Mouse (Mus musculus) midbrain, embryonic 11.5 days (tissue): ENCODE results near the gene Cend1. TPM values are rescaled to one million over a fixed set of nuclear protein-coding genes. Genes with fewer than 3 reads are reported as not detected.
A peak's percentile ranks its signal among the peaks of the same experiment; 100 is the strongest.

Experiments
- ATAC-seq: fragments of 200-750 bp; cut with Nextera tagmentation; 2 replicates; pipeline ENCODE4 v1.8.0; 2017; ENCODE audit warnings: moderate TSS enrichment, moderate library complexity; ENCODE audit not compliant: low FRiP score
- DNase-seq: peaks from one replicate; pipeline ENCODE4 v3.0.0; 2015; ENCODE audit warnings: low spot score; ENCODE audit errors: missing footprints
- H3K27ac ChIP-seq: fragments of 300-500 bp; sonication (generic); 2 replicates; pipeline ENCODE4 v1.5.1; 2014; ENCODE audit warnings: low read depth, low read length
- H3K27me3 ChIP-seq: fragments of 300-500 bp; sonication (generic); 2 replicates; pipeline ENCODE4 v1.6.1; 2014; ENCODE audit warnings: mild to moderate bottlenecking, low read length, moderate library complexity, mixed read lengths; ENCODE audit not compliant: control insufficient read depth, insufficient read depth
- H3K36me3 ChIP-seq: fragments of 300-500 bp; sonication (generic); 2 replicates; pipeline ENCODE4 v1.6.1; 2014; ENCODE audit warnings: mild to moderate bottlenecking, low read length, moderate library complexity, mixed read lengths; ENCODE audit not compliant: control insufficient read depth, insufficient read depth
- H3K4me1 ChIP-seq: fragments of 300-500 bp; sonication (generic); 2 replicates; pipeline ENCODE4 v1.6.1; 2014; ENCODE audit warnings: low read length; ENCODE audit not compliant: control insufficient read depth, insufficient read depth
- H3K4me2 ChIP-seq: fragments of 300-500 bp; sonication (generic); 2 replicates; pipeline ENCODE4 v1.6.1; 2014; ENCODE audit warnings: mild to moderate bottlenecking, moderate library complexity
- H3K4me3 ChIP-seq: fragments of 300-500 bp; sonication (generic); 2 replicates; pipeline ENCODE4 v1.5.1; 2014; ENCODE audit warnings: low read depth, low read length
- H3K9ac ChIP-seq: fragments of 300-500 bp; sonication (generic); 2 replicates; pipeline ENCODE4 v1.6.1; 2014; ENCODE audit warnings: low read length
- H3K9me3 ChIP-seq: fragments of 300-500 bp; sonication (generic); 2 replicates; pipeline ENCODE4 v1.6.1; 2016; ENCODE audit warnings: low read length; ENCODE audit not compliant: control insufficient read depth
- WGBS: fragments of 180-500 bp; shearing (Covaris S2); extraction: QIAGEN DNeasy Blood & Tissue Kit; methylation state at CpG from one replicate; pipeline ENCODE4 v1.1.7; 2014; 5-methylcytosine and 5-hydroxymethylcytosine counted together
- polyA plus RNA-seq: library from polyadenylated mRNA; unstranded; fragments of >200 nt; fragmentation: Nextera tagmentation; extraction: Ambion mirVana; gene quantifications from 2 replicates; pipeline ENCODE4 v1.2.1, GENCODE M21; 2014

Gene Cend1
- polyA plus RNA-seq, 1 experiment from 2014 or later: 5.8 TPM

- H3K4me1 ChIP-seq: peaks cover 30% of the 10 kb centered on the region
- no peak overlapping the region for H3K27ac ChIP-seq
- H3K4me2 ChIP-seq: no peak overlapping the region
- DNase-seq (no peak), ATAC-seq (no peak)
- no peaks in the 10 kb centered on the region for H3K9me3 ChIP-seq
- no peaks in the 10 kb centered on the region; the same call in 1 of the 2 replicates for H3K36me3 ChIP-seq
- no peak overlapping the region for H3K4me3 ChIP-seq
- 94% methylated on average over 9 of the region's 9 CpGs for WGBS
- no peaks in the 10 kb centered on the region; the same call in 1 of the 2 replicates for H3K27me3 ChIP-seq
- H3K9ac ChIP-seq: no peak overlapping the region
Observed at GRCm38 (mm10) chr7:141430585-141431240, 1.4 kb upstream of the Cend1 start.

DNA sequence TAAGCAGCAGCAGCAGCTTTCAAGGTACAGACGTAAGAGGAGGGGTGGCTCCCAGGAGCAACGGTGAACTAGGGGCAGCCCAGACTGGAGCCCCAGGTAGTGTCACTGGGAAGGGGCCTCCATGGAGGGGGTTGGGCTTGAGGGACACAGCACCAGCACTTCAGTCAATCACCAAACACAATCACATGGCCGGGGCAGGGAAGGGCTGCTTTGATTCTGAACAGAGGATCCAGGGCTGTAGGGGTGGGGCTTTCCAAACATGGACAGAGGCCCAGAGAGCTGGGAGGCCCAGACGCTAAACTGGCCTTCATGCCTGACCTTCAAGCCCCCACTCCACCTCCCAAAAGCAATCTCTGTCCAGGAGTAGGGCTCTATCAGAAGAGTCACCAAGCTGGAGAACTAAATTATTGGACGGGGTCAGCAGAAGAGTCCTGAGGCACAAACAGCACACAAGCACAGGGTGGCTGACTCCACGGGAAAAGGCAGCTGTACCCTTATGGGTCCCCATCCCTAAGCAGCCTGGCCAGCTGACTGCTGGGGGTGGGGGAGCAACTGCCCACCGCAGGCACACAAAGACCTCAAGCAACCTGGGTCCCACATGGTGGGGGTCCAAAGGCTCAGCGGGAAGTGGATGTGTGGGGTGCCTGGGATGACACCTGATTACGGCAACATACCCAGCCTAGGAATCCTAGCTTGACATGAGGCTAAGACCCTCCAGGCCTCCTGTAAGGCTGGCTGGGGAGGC, 721 bp upstream of the Cend1 start:
- peak; percentile 41 for ATAC-seq

GRCm38 (mm10) chr7:141428701-141429100, 590 bp downstream of the Cend1 start:
- H3K27me3 ChIP-seq: no peaks in the 10 kb centered on the region; the same call in 1 of the 2 replicates
- no peaks in the 10 kb centered on the region; the same call in 1 of the 2 replicates for H3K36me3 ChIP-seq
- peak overlapping the region; percentile 59 for H3K4me2 ChIP-seq
- H3K4me1 ChIP-seq: peaks cover 13% of the 10 kb centered on the region
- H3K9me3 ChIP-seq: no peaks in the 10 kb centered on the region
- no peak overlapping the region for H3K27ac ChIP-seq
- WGBS: 55% methylated on average over 5 of the region's 5 CpGs
- peak overlapping the region; percentile 39 for H3K4me3 ChIP-seq
- peak overlapping the region; percentile 69 for H3K9ac ChIP-seq
- DNase-seq (no peak), ATAC-seq (no peak)

More for the DNA sequence above, 721 bp upstream of the Cend1 start:
- Histone ChIP-seq H3K4me3 (no peak overlapping the region), H3K4me2 (peak overlapping the region; percentile 59), H3K36me3 (no peaks in the 10 kb centered on the region; the same call in 1 of the 2 replicates), H3K4me1 (peaks cover 25% of the 10 kb centered on the region), H3K27me3 (no peaks in the 10 kb centered on the region; the same call in 1 of the 2 replicates), H3K27ac (no peak overlapping the region; the same call in 1 of the 2 replicates), H3K9ac (no peak overlapping the region), H3K9me3 (no peaks in the 10 kb centered on the region)
- WGBS: 64% methylated on average over 9 of the region's 9 CpGs
- peak; percentile 82 for DNase-seq

- H3K4me1 ChIP-seq: peaks cover 12% of the 10 kb centered on the region
- H3K9me3 ChIP-seq: no peaks in the 10 kb centered on the region
- H3K27ac ChIP-seq: no peak overlapping the region
- 85% methylated on average over 12 of the region's 12 CpGs for WGBS
- no peak for DNase-seq
- H3K4me2 ChIP-seq: no peak overlapping the region
- no peak for ATAC-seq
- H3K27me3 ChIP-seq: no peaks in the 10 kb centered on the region; the same call in 1 of the 2 replicates
- H3K36me3 ChIP-seq: no peaks in the 10 kb centered on the region; the same call in 1 of the 2 replicates
- H3K4me3 ChIP-seq: no peak overlapping the region
- no peak overlapping the region for H3K9ac ChIP-seq
Observed at GRCm38 (mm10) chr7:141426948-141427730, 2.2 kb downstream of the Cend1 start.

- H3K9ac ChIP-seq: no peak overlapping the region
- DNase-seq: peak; percentile 60
- H3K4me2 ChIP-seq: no peak overlapping the region
- no peak overlapping the region for H3K4me3 ChIP-seq
- WGBS: 83% methylated on average over 4 of the region's 4 CpGs
- H3K4me1 ChIP-seq: peaks cover 2% of the 10 kb centered on the region
- no peaks in the 10 kb centered on the region for H3K9me3 ChIP-seq
- H3K36me3 ChIP-seq: no peaks in the 10 kb centered on the region
- no peaks in the 10 kb centered on the region; the same call in 1 of the 2 replicates for H3K27me3 ChIP-seq
- H3K27ac ChIP-seq: no peak overlapping the region
- no peak for ATAC-seq
Observed at GRCm38 (mm10) chr7:141423811-141424210, 5.5 kb downstream of the Cend1 start.

DNA sequence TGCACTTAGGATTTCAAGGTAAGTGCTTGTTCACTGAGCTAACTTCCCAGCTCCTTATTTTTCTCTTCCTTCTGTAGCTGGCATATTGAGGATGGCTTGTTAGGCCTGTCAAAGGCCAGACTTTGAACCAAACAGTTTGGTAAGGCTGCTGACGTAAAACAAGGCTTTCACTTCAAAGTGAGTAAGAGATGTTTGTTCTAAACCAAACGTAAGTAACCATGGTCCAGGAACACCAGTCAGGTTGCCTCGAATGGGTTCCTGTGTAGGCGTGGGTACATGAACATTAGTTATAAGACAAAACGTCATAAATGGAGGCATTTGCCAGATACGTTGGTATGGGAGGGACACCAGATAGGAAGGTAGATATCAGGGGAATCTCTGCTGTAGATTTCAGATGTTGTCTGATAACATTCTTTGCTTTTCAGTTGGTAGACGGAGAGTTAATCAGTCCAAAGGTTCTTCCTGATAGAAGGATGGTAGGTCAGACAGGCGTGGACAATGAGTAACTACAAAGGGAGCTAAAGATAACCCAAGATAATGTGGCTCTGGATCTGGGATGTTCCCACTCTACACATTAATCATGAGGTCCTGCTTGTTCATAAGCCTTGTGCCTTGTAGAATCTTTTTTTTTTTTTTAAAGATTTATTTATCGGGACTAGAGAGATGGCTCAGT, 9.1 kb downstream of the Cend1 start:
- 84% methylated on average over 9 of the region's 9 CpGs for WGBS
- DNase-seq (no peak), ATAC-seq (no peak)
- Histone ChIP-seq H3K9ac (no peak overlapping the region), H3K4me3 (no peak overlapping the region), H3K4me1 (no peaks in the 10 kb centered on the region), H3K4me2 (no peak overlapping the region), H3K36me3 (no peaks in the 10 kb centered on the region), H3K27me3 (no peaks in the 10 kb centered on the region), H3K9me3 (no peaks in the 10 kb centered on the region), H3K27ac (no peak overlapping the region)

DNA sequence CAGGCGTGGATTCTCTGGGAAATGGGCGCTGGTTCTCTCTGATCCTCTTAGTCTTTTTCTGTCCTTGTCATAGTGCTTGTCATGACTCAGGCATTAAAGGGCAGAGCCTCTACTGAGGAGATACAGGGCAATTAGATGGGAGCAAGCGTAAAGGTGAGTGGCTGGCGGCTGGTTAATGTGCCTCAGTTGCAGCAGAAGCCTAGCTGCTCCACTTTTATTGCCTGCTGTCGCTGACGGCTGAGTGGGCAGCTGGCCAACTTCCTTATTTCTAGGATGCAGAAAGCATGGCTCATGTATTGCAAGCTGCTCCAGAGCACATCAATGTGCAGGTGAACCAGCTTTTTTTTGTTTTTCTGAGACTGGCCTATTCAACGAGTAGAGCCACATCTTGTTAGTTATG, 10.3 kb downstream of the Cend1 start:
- H3K4me1 ChIP-seq: peaks cover 5% of the 10 kb centered on the region; the same call in 1 of the 2 replicates
- ATAC-seq: no peak
- no peak overlapping the region for H3K4me3 ChIP-seq
- H3K9me3 ChIP-seq: no peaks in the 10 kb centered on the region
- no peaks in the 10 kb centered on the region for H3K27me3 ChIP-seq
- no peak overlapping the region for H3K9ac ChIP-seq
- no peak overlapping the region for H3K27ac ChIP-seq
- WGBS: 90% methylated on average over 7 of the region's 7 CpGs
- no peaks in the 10 kb centered on the region for H3K36me3 ChIP-seq
- DNase-seq: no peak
- no peak overlapping the region for H3K4me2 ChIP-seq

- WGBS: 75% methylated on average over 8 of the region's 8 CpGs
- no peak overlapping the region for H3K9ac ChIP-seq
- H3K4me1 ChIP-seq: peaks cover 10% of the 10 kb centered on the region
- DNase-seq (no peak), ATAC-seq (no peak)
- H3K27me3 ChIP-seq: no peaks in the 10 kb centered on the region
- H3K4me3 ChIP-seq: no peak overlapping the region
- H3K36me3 ChIP-seq: no peaks in the 10 kb centered on the region
- no peak overlapping the region for H3K27ac ChIP-seq
- H3K9me3 ChIP-seq: no peaks in the 10 kb centered on the region
- no peak overlapping the region for H3K4me2 ChIP-seq
Observed at GRCm38 (mm10) chr7:141417731-141418681, 11.3 kb downstream of the Cend1 start.
